Mouse (Mus musculus): ENCODE results near the gene Lrrc36. TPM values are rescaled to one million over a fixed set of nuclear protein-coding genes. Genes with fewer than 3 reads are reported as not detected.

Gene Lrrc36
- polyA plus RNA-seq, 1 experiment from 2014 or later: 0.34 TPM

DNA sequence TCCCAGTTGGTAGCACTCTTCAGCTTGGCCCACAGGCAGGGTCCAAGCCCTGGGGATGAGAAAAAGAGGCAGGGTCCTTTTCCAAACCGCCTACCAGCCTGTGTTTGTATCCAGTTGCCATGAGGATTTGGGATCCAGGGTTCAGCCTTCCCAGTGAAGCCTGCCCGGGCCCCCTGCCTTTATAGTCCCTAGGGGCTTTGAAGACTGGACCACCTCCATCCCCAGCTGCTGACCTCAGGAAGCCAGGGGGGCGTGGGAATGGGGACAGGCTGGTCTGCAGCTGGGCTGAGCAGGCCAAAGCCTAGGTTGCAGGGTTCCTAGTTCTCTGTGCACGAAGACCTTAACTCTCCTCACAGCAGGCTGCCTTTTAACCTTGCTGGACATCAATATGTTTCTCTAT lies 61.9 kb downstream of the Lrrc36 start:
- DNase-seq (ENCODE audit: low spot score) (no peak), ATAC-seq (replicated peaks; ENCODE audit: low FRiP score, low read depth) (no peak)
- Histone ChIP-seq H3K27me3 (ENCODE audit: insufficient read depth, low read length) (no peaks in the 10 kb centered on the region), H3K4me3 (replicated peaks; ENCODE audit: low read depth, low read length) (no peak overlapping the region), H3K9ac (ENCODE audit: low read depth, low read length) (no peak overlapping the region), H3K36me3 (ENCODE audit: insufficient read depth, low read length) (peaks cover 16% of the 10 kb centered on the region), H3K4me2 (ENCODE audit: low read length) (no peak overlapping the region), H3K27ac (peak overlapping the region; percentile 31), H3K9me3 (replicated peaks; ENCODE audit: low read length) (no peaks in the 10 kb centered on the region), H3K4me1 (replicated peaks; ENCODE audit: insufficient read depth, low read length) (peaks cover 29% of the 10 kb centered on the region)
- TF ChIP-seq CTCF (IDR thresholded peaks at IDR 0.05; ENCODE audit: low read depth): no peak
- WGBS: 44% methylated on average over 4 of the region's 4 CpGs

- H3K27me3 ChIP-seq (ENCODE audit: insufficient read depth, low read length): no peaks in the 10 kb centered on the region
- WGBS: 89% methylated on average over 8 of the region's 8 CpGs
- no peak for DNase-seq (ENCODE audit: low spot score)
- TF ChIP-seq CTCF (IDR thresholded peaks at IDR 0.05; ENCODE audit: low read depth): no peak
- no peak overlapping the region for H3K4me2 ChIP-seq (ENCODE audit: low read length)
- no peak for ATAC-seq (replicated peaks; ENCODE audit: low FRiP score, low read depth)
- no peak overlapping the region for H3K9ac ChIP-seq (ENCODE audit: low read depth, low read length)
- H3K27ac ChIP-seq: no peak overlapping the region
- H3K4me3 ChIP-seq (replicated peaks; ENCODE audit: low read depth, low read length): no peak overlapping the region
- no peaks in the 10 kb centered on the region for H3K9me3 ChIP-seq (replicated peaks; ENCODE audit: low read length)
- H3K36me3 ChIP-seq (ENCODE audit: insufficient read depth, low read length): peaks cover 16% of the 10 kb centered on the region
- peaks cover 27% of the 10 kb centered on the region for H3K4me1 ChIP-seq (replicated peaks; ENCODE audit: insufficient read depth, low read length)
Measured at GRCm38 (mm10) chr8:105475742-105476141, 62.4 kb downstream of the Lrrc36 start.

- DNase-seq (ENCODE audit: low spot score): no peak
- no peak overlapping the region for H3K4me3 ChIP-seq (replicated peaks; ENCODE audit: low read depth, low read length)
- peaks cover 16% of the 10 kb centered on the region for H3K36me3 ChIP-seq (ENCODE audit: insufficient read depth, low read length)
- peaks cover 23% of the 10 kb centered on the region for H3K4me1 ChIP-seq (replicated peaks; ENCODE audit: insufficient read depth, low read length)
- no peaks in the 10 kb centered on the region for H3K9me3 ChIP-seq (replicated peaks; ENCODE audit: low read length)
- TF ChIP-seq CTCF (IDR thresholded peaks at IDR 0.05; ENCODE audit: low read depth): no peak
- H3K27ac ChIP-seq: no peak overlapping the region
- ATAC-seq (replicated peaks; ENCODE audit: low FRiP score, low read depth): no peak
- H3K9ac ChIP-seq (ENCODE audit: low read depth, low read length): no peak overlapping the region
- 90% methylated on average over 7 of the region's 7 CpGs for WGBS
- no peaks in the 10 kb centered on the region for H3K27me3 ChIP-seq (ENCODE audit: insufficient read depth, low read length)
- H3K4me2 ChIP-seq (ENCODE audit: low read length): no peak overlapping the region
Measured at GRCm38 (mm10) chr8:105476161-105476560, 62.8 kb downstream of the Lrrc36 start.

DNA sequence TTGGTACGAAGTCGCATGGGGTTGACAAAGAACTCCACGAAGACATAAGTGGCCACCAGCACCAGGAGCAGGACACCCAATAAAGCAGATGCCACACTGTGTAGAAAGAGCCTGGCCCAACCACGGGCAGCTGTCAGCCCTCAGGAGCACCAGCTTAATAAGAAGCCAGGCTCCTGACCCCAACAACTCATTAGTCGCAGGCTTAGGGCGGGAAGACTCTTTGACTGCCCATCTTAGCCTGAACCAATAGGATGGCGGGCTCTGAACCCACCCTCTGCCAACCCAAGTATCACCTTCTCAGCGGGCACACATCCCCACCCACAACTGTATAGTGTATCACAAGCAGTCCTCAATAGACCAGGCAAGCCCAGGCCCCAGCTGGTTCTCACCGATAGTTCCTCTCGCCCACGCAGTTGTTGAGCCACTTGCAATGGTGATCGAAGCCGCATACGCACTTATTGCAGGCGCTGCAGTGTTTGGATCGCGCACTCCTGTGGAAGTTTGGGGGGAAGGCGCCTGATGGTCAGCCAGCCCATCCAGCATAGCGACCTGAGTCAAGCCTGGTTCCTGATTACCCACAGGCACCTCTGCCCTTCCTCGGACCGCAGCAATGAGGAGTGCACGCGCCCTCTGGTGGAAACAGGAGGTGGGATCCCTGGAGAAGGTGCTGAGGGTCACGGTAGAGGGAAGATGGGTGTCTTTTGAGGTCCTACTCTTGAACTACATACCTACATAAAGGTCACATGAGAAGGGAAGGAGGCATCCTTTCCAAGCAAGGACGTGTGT lies 63.5 kb downstream of the Lrrc36 start:
- peak; percentile 74 for DNase-seq (ENCODE audit: low spot score)
- Histone ChIP-seq H3K4me2 (ENCODE audit: low read length) (no peak overlapping the region), H3K36me3 (ENCODE audit: insufficient read depth, low read length) (peaks cover 16% of the 10 kb centered on the region), H3K9ac (ENCODE audit: low read depth, low read length) (no peak overlapping the region), H3K27me3 (ENCODE audit: insufficient read depth, low read length) (no peaks in the 10 kb centered on the region), H3K9me3 (replicated peaks; ENCODE audit: low read length) (no peaks in the 10 kb centered on the region), H3K4me1 (replicated peaks; ENCODE audit: insufficient read depth, low read length) (peaks cover 23% of the 10 kb centered on the region), H3K4me3 (replicated peaks; ENCODE audit: low read depth, low read length) (no peak overlapping the region), H3K27ac (no peak overlapping the region)
- peak; percentile 41; the same call in 1 of the 2 replicates for ATAC-seq (replicated peaks; ENCODE audit: low FRiP score, low read depth)
- 41% methylated on average over 25 of the region's 25 CpGs for WGBS
- TF ChIP-seq CTCF (IDR thresholded peaks at IDR 0.05; ENCODE audit: low read depth): peak; percentile 93

GRCm38 (mm10) chr8:105477792-105478191 lies 64.4 kb downstream of the Lrrc36 start:
- Histone ChIP-seq H3K27ac (no peak overlapping the region), H3K9ac (ENCODE audit: low read depth, low read length) (no peak overlapping the region), H3K36me3 (ENCODE audit: insufficient read depth, low read length) (peaks cover 10% of the 10 kb centered on the region; the same call in 1 of the 2 replicates), H3K4me1 (replicated peaks; ENCODE audit: insufficient read depth, low read length) (peaks cover 23% of the 10 kb centered on the region), H3K27me3 (ENCODE audit: insufficient read depth, low read length) (no peaks in the 10 kb centered on the region), H3K9me3 (replicated peaks; ENCODE audit: low read length) (no peaks in the 10 kb centered on the region), H3K4me2 (ENCODE audit: low read length) (no peak overlapping the region), H3K4me3 (replicated peaks; ENCODE audit: low read depth, low read length) (no peak overlapping the region)
- WGBS: 78% methylated on average over 3 of the region's 3 CpGs
- ATAC-seq (replicated peaks; ENCODE audit: low FRiP score, low read depth): no peak
- DNase-seq (ENCODE audit: low spot score): no peak
- TF ChIP-seq CTCF (IDR thresholded peaks at IDR 0.05; ENCODE audit: low read depth): no peak

DNA sequence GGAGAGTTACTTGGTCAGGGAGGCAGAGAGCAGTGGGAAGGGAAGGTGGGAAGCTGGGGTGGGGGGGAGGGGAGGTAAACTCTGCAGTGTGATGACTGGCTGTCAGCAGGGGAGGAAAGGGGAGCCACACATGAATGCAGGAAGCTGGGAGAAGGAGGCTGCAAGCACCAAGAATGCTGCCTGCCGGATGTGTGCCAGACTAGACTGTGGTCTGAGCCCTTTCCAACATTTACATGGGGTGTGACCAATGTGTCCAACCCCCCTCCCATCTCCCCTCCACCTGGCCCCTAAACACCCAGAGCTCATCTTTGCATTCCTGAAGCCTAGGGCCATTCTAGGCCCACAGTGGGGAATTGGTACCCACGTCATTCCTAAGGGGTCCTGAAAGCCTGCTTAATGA lies 67.6 kb downstream of the Lrrc36 start:
- no peak for TF ChIP-seq CTCF (IDR thresholded peaks at IDR 0.05; ENCODE audit: low read depth)
- no peaks in the 10 kb centered on the region for H3K27me3 ChIP-seq (ENCODE audit: insufficient read depth, low read length)
- H3K9ac ChIP-seq (ENCODE audit: low read depth, low read length): no peak overlapping the region
- H3K4me2 ChIP-seq (ENCODE audit: low read length): no peak overlapping the region
- H3K9me3 ChIP-seq (replicated peaks; ENCODE audit: low read length): no peaks in the 10 kb centered on the region
- H3K36me3 ChIP-seq (ENCODE audit: insufficient read depth, low read length): peaks cover 9% of the 10 kb centered on the region; the same call in 1 of the 2 replicates
- ATAC-seq (replicated peaks; ENCODE audit: low FRiP score, low read depth) (no peak), DNase-seq (ENCODE audit: low spot score) (no peak)
- WGBS: 57% methylated on average over 2 of the region's 2 CpGs
- no peak overlapping the region for H3K27ac ChIP-seq
- H3K4me3 ChIP-seq (replicated peaks; ENCODE audit: low read depth, low read length): no peak overlapping the region
- H3K4me1 ChIP-seq (replicated peaks; ENCODE audit: insufficient read depth, low read length): 0 out of 2 replicates have a peak, but pooled peaks cover 7% of the 10 kb centered on the region
